Mouse (Mus musculus) liver, adult (tissue): ENCODE measurements around the gene Alpi.

Experiments
- GATA4 ChIP-seq: IDR thresholded peaks from 2 replicates; pipeline ENCODE4 v1.6.1; 2014; ENCODE audit warnings: mild to moderate bottlenecking, low read length; ENCODE audit not compliant: insufficient replicate concordance

The Alpi gene

DNA sequence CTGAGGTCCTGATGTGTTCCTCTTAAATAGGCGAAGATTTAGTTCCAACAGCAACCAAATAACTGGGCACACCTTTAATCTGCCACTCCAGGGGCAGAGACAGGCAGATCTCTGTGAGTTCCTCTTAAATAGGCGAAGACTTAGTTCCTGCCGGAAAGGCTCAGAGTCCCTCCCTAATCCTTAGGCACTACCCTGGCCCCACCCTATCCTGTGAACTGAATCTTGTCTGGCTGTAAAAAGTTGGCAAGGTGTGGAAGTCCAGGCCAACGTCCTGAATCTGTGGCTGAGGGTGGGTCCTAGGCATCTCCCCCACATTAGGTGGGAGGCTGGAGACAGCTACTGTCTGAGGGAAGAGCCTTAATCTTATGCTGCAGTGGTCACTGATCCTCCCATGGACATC, 11.6 kb downstream of the Alpi start, which contains the start of gene Alppl2:
Gene Alppl2, minus strand, starts transcription at position 101 of the 400 bp plus-strand sequence.
- no peak for TF ChIP-seq GATA4

DNA sequence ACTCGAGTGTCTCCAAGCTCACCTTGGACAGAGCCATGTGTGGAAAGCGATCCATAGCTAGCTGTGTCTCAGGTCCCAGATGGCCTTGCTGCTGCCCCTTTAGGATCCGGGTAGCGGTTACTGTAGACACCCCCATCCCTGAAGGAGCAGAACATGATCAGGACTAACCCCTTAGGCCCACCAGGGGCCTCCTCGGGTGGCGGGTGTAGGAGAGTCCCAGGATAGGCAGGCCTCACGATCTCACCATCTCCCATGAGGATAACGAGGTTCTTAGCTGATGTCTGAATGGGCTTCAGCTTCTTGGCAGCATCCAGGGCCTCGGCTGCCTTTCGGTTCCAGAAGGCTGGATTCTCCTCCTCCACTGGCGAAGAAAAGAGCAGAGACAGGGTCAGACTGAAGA, 12.2 kb downstream of the Alpi start:
- no peak for TF ChIP-seq GATA4

DNA sequence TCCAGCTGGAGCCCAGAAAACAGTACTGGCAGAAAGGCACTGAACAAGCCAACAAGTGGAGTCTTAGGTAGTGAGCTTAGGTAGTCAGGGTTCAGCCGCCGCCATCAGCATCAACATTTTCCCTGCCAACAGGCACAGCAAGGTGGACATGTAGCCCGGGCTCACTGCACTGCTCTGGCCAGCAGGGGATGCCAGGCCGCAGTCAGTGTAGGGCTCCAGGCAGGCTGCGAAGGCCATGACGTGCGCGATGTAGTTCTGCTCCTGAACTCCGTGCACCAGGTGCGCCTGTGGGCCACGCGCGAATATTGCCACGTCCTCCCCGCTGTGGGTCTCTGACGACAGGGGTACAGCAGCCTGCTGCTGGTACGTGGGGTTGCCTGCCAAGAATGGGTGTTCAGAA, 14.4 kb downstream of the Alpi start:
- no peak for TF ChIP-seq GATA4

DNA sequence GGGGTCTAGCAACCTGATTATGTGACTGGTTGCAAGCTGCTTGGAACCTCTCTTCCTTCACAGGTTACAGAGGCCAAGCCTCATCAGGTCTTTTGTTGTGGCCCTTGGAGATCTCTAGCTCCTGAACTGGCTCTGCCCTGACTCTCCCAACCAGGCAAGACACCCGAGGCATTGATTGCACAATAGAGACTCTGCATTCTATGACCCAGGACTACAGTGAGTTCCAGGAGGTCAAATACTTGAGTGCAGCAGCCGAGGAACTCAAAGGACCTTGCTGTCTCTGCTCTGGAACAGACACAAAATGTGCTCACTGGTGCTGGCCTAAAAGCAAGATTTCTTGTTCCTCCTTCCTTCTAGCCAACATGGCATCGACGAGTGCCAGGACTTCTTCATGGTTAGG, 15.2 kb downstream of the Alpi start:
- TF ChIP-seq GATA4 = no peak

DNA sequence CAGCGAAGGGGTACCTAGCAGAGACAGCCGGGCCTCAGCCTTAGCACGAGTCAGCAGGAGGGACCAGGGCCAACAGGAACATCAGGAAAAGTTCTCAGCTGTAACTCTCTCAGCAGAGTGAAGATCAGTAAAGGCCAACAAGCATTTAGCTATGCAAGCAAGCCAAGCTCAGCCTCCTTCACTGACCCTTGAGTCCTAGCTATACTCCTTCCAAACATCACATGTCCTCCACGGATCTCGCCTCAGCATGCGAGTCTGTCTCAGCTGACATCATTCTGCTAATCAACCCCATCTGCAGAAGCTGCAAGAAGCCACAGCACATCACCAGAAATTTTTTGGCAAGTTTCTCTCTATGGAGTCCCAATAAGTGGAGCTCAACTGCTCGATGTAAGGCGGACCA, 27.6 kb downstream of the Alpi start:
- TF ChIP-seq GATA4 = no peak

- TF ChIP-seq GATA4 = no peak
Observed at GRCm38 (mm10) chr1:87070720-87071119, 30.7 kb downstream of the Alpi start.

GRCm38 (mm10) chr1:87060913-87061312, 40.5 kb downstream of the Alpi start:
- no peak for TF ChIP-seq GATA4

DNA sequence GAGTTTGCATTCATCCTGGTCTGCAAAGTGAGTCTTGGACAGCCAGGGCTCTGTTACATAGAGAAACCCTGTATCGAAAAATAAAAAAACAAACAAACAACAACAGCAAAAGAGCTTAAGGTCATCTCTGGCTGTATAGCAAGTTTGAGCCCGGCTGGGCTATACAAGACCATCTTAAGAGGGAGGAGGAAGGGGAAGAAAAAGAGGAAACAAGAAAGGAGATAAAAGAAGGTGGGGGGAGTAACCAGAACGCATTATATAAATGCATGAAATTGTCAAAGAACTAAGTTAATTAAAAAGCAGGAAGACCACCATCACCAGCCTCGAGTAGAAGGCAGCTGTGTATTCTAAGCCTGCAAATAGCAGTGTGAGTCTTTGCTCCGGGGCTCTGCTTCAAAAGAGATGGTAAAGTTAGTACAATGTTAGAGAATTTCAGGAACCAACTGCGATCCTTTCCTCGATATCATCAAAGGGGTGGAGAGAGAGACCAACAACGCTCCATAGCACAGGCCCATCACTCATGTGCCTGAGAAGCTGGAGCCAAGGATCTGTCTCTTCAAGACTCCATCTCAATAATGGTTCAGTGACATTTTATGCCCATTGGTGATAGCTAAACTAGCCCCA, 42.3 kb downstream of the Alpi start:
- no peak for TF ChIP-seq GATA4

- no peak for TF ChIP-seq GATA4
Observed at GRCm38 (mm10) chr1:87057075-87057474, 44.3 kb downstream of the Alpi start.

DNA sequence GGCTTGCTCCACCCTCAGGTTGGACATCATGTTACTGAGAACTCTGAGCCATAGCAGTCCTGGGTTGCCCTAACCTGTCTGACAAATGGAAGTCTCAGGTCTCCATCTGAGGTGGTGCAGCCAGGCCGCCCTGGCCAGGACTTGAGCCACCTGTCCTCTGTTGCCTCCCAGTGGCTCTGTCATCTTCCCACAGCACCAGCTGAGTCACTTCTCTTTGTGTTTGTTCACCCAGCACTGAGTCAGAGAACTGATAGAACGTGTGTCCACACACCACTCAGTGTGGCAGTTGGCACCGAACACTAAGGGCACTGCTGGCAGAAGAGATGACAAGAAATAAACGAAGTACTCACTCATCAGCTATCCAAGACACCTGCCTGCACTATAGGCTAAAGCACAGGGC, 50.0 kb downstream of the Alpi start:
- TF ChIP-seq GATA4 = no peak

- no peak for TF ChIP-seq GATA4
Observed at GRCm38 (mm10) chr1:87050700-87051099, 50.7 kb downstream of the Alpi start.

DNA sequence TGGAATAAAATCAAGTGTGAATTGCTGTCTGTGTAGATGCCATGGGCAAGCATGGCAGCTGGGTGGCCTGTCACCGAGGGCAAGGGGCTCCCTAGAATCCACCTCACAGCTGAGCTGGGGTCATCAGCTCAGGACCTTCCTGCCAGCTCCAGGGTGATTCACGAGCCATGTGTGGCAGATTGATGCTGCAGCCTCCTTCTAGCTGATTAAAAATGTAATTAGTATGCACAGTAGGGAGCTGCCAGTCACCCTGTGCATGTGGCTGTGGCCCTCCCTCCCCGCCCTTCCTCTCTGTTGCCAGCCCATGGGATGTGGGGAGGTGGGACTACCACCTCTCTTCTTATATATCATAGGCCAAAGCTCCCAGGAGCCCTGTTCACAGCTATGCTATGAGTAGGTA, 51.3 kb downstream of the Alpi start:
- TF ChIP-seq GATA4 = no peak
